8 mouse cellular contexts compared by ENCODE assay signal in the genomic region with DNA sequence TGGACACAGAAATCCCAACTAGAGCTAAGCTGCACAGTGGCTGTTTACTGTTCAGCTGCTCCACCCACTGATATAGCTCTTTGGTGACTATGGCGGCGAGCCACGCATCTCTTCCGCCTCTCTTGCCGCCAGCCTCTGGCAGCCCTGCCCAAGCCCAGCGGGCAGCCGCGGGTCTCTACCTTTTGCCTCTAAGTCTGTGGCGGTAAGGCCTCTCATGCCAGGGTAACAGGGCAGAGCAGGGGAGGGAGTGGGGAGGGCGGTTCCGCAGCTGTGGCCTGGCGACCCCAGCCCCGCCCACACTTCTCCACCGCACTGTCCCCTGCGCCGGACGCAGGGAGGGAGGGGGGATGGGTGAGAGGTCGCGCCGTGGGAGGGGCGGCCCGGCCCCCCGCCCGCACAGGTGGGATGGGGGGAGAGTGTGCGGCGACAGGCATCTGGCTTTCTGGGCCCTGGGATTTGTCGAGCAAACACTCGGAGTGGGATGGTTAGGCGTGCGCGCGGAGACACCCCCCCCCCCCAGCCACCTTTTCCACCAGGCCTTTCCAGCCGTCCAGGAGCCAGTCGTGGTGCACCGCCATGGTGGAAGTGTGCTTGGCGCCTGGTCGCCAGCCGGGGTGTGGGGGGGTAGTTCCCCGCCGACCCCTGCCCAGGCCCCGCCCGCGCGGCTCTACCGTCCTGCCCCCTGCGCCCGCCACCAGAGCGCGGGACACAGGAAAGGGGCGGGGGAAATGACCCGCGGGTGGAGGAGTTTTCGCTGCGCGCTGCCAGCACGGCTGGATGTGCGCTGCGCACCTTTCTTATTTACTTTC. TPM values are rescaled to one million over a fixed set of nuclear protein-coding genes. Genes with fewer than 3 reads are reported as not detected.
DNase-seq lines count a peak whose midpoint lies in the region.

No protein-coding gene starts in this region.

- WGBS in forebrain, embryonic 10.5 days: 9% methylated on average over 52 of the region's 58 CpGs
- 15% methylated on average over 58 of the region's 58 CpGs for WGBS in large intestine, adult 2 months

- peaks cover 27% of the 10 kb centered on the region for H3K9me3 ChIP-seq in forebrain, embryonic 10.5 days

- H3K27ac ChIP-seq in forebrain, embryonic 10.5 days: peak overlapping the region; percentile 85

- peak; percentile 73 for DNase-seq in Muller cell, postnatal 12 days (ENCODE audit: inconsistent ontology term)
- peak; percentile 46 for DNase-seq in c-Kit-positive CD71-negative TER-119-negative erythroid progenitor cells, embryonic 14.5 days (ENCODE audit: low read depth)
- peak; percentile 16 for DNase-seq in forebrain, embryonic 10.5 days (ENCODE audit: extremely low spot score, low spot score)
- DNase-seq in heart, postnatal 36 days: peak; percentile 17 to 37
- peak; percentile 66 for DNase-seq in large intestine, adult 2 months (ENCODE audit: low read depth, low spot score)
- peak; percentile 2 for DNase-seq in lung, postnatal 14 days
- DNase-seq in ovary, postnatal 36 days (ENCODE audit: low spot score): peak; percentile 31
- DNase-seq in urinary bladder, postnatal 36 days (ENCODE audit: low spot score in 2 of 2): peak; percentile 30 to 32

- no peaks in the 10 kb centered on the region for H3K4me1 ChIP-seq in forebrain, embryonic 10.5 days

- H3K27me3 ChIP-seq in forebrain, embryonic 10.5 days (ENCODE audit: poor library complexity, severe bottlenecking): no peaks in the 10 kb centered on the region

- peak overlapping the region; percentile 64 for H3K4me3 ChIP-seq in forebrain, embryonic 10.5 days

- intact Hi-C loops in heart, postnatal 36 days (cut with DNase I): no loop called here

- no peaks in the 10 kb centered on the region for H3K36me3 ChIP-seq in forebrain, embryonic 10.5 days (replicated peaks)

RNA-seq across cellular contexts. Expression of a gene that starts 33.4 kb away (rescaled TPM):
- not detected in 2 replicates for polyA plus RNA-seq in forebrain, embryonic 10.5 days (2016; fragmentation: Nextera tagmentation; extraction: Ambion mirVana)
- not detected for total RNA-seq in heart, postnatal 36 days (2021)
- polyA plus RNA-seq in large intestine, adult 2 months (2012; rRNA removed): not detected in 2 replicates

Comparison
In these comparisons a context has a peak if more than half of its experiments do, and no peak if none do; other contexts are left out.
1. Peak in every context shown above with its lines: DNase-seq, H3K4me3 ChIP-seq and H3K27ac ChIP-seq.
2. DNase-seq: peak in every context shown above with its lines; median percentile 73 in Muller cell, postnatal 12 days; 66 in large intestine, adult 2 months; 46 in c-Kit-positive CD71-negative TER-119-negative erythroid progenitor cells, embryonic 14.5 days; 31 in ovary, postnatal 36 days; 31 in urinary bladder, postnatal 36 days; 27 in heart, postnatal 36 days; 16 in forebrain, embryonic 10.5 days; 2 in lung, postnatal 14 days.